Mouse (Mus musculus) retina, adult 2 months (tissue): ENCODE results near the gene Olfr1145.

Source experiments
- DNase-seq: peaks from one replicate; pipeline ENCODE4 v3.0.0-alpha.2; 2012; ENCODE audit warnings: low read depth, low spot score

Olfr1145 gene

DNA sequence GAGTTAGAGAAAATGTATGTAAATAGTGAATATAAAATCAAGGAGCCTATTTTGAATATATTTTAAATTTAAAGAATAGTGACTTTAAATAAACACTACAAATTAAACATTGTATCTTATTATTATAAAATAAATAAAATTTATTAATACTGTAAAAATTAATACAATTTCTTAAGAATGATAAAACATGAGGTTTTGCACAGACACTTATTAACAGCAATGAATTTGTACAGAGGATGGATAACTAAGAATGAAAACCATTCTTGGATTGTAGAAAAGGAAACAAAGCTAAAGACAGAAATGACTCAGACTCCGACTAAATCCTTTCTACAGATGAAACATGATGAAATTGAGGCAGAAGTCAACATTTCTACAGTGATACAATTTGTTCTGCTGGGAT lies at the start of gene Olfr1145:
TSS of gene Olfr1145 (plus strand) at position 301 of the 400 bp plus-strand sequence.
- DNase-seq = no peak

DNA sequence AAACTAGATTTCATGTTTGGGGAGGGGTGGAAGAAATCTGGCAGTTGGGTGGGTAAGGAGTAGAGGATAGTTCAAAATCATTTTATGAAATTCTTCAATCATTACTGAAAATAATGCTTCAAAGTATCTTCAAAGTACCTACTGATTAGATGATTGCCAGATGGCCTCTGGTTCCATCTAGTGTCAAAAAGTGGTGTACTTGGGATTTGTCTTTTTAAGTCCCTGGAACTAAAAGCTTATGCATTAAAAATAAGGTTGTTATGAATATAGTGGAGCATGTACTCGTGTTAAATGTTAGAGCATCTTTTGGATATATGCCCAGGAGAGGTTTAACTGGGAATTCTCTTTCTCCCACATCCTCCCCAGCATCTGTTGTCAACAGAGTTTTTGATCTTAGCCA lies 33.5 kb upstream of the Olfr1145 start:
- peak; percentile 6 for DNase-seq

DNA sequence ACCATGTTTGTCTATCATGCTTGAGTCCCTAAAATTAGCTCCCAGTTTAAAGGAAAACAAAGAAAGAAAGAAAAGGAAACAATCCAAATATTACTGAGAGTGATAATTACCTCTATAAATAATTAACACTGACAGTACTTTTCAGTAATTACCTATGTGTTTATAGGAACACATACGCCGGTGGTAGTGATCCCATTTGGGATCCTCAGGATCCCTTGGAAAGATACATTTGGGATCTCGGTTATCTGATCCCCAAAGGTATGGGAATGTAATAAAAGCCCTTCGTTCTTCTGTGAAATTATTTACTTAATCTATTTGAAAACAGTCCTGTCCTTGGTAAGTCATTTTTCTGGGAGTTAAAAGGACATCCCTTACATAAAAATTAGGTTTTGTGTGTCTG lies 30.4 kb upstream of the Olfr1145 start, which contains the start of gene Olfr152:
TSS of gene Olfr152 (plus strand) at position 301 of the 400 bp plus-strand sequence.
- DNase-seq = no peak

DNA sequence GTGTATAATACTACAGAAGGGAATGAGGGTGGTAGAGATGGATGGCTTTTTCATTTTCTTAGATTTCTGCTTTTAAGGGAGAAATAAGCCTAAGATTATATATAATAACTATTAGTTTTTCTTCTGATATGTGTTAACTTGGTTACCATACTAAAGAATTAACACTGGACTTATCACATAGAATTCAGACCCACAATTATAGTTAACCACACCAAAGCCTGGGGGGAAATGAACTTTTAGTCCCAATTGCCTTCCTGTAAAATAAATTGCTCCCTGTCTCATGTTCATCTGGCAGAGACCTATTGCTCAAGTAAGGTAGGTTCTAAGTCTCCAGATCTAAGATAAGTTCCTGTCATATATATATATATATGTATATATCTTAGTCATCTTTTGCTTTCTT lies 9.3 kb upstream of the Olfr1145 start, which contains the start of gene Olfr1143:
TSS of gene Olfr1143 (plus strand) at position 301 of the 400 bp plus-strand sequence.
- no peak for DNase-seq

DNA sequence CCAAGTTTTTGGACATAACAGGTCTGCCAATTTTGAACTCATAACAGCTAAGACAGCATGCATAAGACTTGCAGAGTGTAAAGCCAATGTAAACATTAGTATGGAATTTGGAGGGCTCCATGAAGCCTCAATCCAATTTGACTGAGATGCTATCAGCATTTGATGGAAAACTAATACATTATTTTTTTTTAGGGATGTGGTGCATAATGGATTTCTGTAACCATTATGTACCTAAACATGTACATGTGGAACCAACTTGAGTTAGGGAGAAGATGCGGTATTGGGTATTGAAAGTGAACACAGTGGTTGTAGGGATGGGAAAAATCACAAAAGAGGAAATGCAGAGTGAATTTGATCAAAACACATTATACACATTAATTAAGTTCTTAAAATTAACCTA lies 20.6 kb downstream of the Olfr1145 start, which contains the start of gene Olfr1148:
TSS of gene Olfr1148 (plus strand) at position 301 of the 400 bp plus-strand sequence.
- DNase-seq = no peak

DNA sequence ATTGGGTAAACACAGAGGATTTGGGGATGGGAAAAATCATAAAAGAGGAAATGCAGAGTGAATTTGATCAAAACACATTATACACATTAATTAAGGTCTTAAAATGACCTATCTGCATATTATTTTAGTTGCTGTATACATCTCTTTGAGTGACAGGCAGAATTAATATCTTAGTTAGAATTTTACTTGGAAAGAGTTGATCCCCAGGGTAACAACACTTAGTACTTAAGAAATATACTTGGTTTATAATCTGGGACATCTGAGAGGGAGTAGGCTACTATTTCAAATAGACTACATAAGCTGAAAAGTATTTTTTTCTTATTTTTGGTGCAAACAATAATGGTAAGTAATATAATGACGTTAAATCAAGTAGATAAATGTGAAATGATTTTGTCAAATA lies 34.1 kb downstream of the Olfr1145 start, which contains the start of gene Olfr1150-ps1:
TSS of gene Olfr1150-ps1 (plus strand) at position 301 of the 400 bp plus-strand sequence.
- DNase-seq = no peak

DNA sequence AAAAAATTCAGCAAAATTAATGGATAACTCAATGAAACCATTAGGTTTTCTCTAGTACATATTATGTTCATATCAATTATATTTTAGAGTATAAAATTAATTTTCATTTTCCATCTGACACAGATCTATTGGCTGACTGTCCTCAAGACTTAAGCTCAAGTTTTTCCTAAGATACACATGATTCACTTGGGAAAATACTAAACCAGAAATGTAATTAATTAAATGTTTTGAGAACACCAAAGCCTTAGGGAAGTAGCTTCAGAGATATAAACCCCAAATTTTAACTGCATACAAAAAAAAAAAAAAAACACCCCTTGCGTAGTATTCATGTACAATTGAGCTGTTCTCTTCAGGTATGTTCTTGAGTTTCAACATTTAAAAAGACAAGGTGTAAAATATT lies 45.9 kb downstream of the Olfr1145 start, which contains the start of gene Olfr1151:
TSS of gene Olfr1151 (plus strand) at position 301 of the 400 bp plus-strand sequence.
- no peak for DNase-seq
